Mouse (Mus musculus) spleen, postnatal 14 days (tissue): ENCODE results near the gene Klhdc10.

Experiments used
- DNase-seq, 2 experiments: peaks; one replicate each; pipeline ENCODE4 v3.0.0; 2021 to 2022; ENCODE audit warnings: low spot score in 2 of 2

The Klhdc10 gene

DNA sequence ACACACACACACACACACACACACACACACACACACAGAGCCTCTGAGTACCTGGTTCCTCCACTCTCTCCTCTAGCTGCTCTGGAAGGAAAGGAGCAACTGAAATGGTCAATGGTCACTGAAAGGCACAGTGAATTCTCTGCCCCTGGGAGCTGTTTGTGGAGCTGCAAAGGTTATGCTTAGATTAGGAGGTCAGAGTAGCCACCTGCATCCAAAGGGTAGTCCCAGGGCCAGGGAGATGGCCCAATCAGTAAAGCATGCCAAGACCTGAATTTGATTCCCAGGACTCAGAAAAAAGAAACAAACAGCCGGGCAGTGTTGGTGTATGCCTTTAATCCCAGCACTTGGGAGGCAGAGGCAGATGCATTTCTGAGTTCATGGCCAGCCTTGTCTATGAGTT, 66.4 kb downstream of the Klhdc10 start:
- DNase-seq = no peak

DNA sequence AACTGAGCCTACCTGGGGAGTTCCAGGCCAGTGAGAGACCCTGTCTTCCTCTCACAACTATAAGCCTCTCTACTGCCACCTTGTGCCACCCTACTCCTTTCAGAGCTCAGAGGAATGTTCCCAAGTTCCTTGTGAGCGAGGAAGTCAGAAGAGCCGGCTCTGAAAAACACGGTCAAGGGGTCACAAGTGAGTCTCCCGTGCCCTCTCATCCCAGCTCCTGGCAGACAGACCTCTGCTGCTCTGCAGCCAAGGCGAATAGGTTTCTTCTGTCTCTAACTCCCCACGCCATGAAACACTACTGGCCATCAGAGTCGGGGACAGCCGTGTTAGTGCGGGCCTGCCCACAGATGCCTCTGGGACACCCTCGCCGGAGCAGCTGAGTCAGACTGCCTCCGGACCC, 67.0 kb downstream of the Klhdc10 start:
- no peak for DNase-seq

DNA sequence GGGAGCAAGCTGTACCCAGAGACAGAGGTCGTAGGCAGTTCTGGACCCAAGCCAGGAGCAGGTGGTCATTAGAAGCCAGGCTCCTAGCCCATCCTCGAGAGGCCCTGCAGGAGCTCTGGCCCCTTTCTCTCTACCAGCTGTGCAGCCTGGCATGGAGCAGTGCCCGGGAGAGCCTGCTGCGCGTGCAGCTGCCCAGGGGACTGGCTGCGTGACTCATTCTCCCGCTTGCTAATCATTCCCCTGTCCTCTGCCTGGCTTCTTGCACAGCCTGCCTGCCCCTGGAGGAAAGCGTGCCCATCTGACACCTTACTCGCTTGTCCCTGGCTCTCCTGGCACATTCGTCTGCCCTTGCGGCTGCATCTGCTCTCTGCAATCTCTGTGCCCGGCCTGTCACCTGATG, 67.7 kb downstream of the Klhdc10 start:
- DNase-seq = no peak

DNA sequence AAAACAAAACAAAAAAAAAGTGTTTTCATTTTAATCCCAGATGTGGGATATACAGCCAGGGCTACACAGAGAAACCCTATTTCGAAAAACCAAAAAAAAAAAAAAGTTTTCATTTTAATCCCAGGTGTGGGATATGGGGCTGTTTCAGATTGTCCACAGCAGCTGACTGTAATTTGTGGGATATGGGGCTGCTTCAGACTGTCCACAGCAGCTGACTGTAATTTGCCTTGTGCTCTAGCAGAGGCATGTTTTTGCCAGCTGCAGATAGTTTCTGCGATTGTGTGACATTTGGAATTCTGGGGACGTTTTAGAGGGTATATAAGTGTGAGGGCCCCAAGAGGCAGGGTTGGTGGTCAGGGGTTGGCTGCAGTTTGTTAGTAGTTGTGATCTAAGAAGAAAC, 70.0 kb downstream of the Klhdc10 start:
- no peak for DNase-seq

DNA sequence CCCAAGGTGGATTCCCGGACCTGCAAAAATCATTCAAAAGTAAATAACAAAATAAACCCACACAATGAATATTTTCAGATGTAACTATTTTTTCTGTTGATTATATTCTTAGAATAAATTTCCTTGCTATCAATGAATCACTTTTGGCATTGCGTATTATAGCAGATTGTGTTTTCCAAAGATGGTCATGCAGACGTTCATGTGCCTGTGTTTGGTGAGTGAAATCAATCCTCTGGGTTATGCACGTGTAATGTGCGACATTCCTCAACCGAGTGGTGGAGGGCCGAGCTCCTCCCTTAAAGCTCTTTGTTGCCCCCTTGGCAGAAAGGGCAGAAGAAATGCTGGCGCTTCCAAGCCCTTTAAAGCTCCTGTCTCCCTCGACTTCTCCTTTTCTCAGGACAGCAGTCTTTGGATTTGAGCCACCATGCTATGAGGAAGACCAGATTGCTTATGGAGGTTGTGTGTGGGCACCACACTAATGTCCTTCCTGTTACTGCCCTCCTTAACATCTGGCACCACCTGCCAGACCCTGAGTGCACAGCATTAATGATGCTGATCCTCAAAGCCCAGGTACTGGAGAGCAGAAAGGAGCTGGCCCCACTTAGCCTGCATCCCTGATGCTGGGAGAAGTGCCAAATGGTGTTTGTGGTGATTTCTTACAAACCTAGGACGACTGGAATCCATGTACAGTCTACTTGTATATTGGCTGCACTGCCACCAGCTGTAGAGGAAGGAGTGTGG, 74.5 kb downstream of the Klhdc10 start:
- DNase-seq = no peak

DNA sequence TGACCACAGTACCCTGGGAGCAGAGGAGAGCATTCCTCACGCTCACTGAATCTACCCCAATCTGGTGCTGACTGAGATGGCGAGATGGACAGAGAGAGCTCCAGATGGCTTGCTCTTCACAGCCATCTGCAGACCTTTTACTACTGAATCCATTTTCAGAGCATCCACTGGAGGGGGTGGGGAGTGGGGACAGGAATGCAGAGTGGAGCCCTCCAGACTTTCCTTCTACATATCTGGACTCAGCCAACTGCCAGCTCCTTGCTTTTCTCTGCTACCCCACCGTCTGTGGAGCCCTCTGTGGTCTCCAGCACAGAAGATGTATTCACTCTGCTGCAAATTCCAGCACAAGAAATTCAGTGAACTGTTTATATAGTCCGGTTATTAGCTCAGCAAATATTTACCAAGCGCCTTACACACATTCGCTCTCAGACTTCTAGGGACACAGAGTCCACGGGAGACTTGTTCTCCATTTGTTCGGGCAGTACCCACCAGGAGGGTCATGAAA, 75.6 kb downstream of the Klhdc10 start:
- no peak for DNase-seq

DNA sequence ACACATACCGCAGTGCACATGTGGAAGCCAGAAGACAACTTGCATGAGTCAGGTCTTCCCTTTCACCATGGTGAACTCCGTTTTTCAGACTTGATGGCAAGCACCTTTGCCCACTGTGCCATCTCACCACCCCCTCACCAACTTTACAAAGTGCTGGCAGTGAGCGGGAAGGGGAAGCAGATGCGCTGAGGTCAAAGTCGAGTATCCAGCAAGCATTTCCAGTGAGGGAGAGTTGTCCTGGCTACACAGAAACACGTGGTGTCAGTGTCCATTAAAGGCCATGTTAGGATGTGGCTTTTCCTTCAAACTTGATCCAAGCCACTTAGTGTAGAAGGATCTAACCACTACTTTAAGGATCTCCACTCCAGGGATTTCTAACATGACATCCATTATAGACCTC, 76.1 kb downstream of the Klhdc10 start:
- DNase-seq = no peak

DNA sequence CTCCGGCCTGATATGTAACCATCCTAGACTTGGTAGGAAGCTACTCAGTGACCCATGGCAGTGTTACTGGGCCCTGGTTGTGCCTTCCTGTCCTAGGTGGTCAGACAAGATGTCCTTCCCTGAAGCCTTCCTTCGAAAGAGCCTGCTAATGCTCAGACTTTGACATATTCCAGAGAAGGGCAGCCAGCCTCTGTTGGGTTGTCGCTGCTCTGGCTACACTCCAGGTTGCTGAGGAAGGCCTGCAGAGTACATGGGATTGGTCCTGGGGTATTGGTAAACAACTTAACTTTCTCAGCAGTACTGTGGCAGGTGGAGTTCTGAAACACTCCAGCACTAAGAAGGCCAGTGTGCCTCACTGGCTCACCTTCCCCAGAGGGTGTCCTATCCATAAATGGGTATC, 77.8 kb downstream of the Klhdc10 start:
- no peak for DNase-seq

DNA sequence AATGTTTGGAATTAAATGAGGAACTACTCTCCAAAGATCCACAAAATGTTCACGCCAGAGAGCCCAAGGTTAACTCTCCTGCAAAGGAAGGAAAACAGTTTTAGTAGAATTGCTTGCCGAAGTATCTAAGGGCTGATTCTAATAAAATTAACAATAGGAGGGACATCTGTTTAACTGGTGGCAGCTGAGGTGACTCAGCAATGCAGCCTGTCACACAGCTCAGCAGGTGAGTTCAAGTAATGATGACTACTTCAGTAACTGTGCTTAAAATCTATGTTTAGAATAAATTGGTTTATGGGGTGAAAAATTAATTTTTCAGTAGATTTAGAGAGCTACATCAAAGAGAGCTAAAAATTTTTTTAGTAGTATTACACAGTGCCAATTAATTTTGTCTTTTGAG, 81.2 kb downstream of the Klhdc10 start:
- no peak for DNase-seq

DNA sequence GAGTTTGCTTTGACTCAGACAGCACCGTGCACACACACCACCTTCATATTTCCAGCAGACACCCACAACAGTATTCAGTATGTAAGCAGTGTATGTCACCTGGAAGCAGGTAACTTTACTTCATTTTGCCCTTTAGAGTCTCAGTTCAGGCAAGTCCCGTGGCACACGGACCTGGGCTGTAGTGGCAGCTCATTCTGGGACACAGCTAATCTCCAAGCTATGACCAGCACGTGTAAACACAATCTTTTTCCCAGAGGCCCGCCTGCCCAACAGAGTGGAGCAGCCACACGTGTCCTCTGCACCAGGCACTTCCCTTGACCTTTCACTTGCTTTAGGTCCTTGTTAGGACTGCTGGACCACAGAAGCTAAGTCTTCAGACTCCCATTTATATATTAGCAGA, 84.8 kb downstream of the Klhdc10 start:
- no peak for DNase-seq

DNA sequence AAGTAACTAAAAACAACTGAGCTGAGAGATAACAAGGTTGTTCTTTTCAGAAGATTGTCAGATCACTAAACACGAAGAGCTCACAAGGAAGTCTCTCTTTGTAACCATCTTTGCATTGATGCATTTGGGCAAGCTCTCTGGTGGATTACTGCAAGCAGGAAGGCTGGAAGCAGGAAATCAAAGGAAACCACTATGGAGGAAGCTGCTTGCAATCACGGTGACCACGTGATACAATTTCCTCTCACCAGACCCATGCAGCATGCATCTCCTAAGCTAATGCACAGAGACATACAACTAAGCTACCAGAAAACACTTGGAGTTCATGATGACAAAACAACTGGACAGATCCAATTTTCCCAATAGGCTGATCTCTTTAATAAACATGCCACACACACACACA, 97.4 kb downstream of the Klhdc10 start:
- DNase-seq = no peak
